Mouse (Mus musculus) brown adipose tissue, adult 24 weeks (tissue): ENCODE data around the gene Reep3. TPM values are rescaled to one million over a fixed set of nuclear protein-coding genes. Genes with fewer than 3 reads are reported as not detected.
A peak's percentile ranks its signal among the peaks of the same experiment; 100 is the strongest.
"Not testable (repeated sequence)": the region's sequence is repeated elsewhere in the genome, so short reads cannot be mapped to it uniquely, and the experiment has no call there.

Experiments
- H3K27ac ChIP-seq: fragments of 200-500 bp; replicated peaks from 2 replicates; pipeline ENCODE4 v1.5.1; 2012; ENCODE audit warnings: low read depth, mild to moderate bottlenecking, low read length
- H3K4me1 ChIP-seq: fragments of 200-500 bp; 2 replicates; pipeline ENCODE4 v1.6.1; 2012; ENCODE audit warnings: low read length, mixed read lengths; ENCODE audit not compliant: control insufficient read depth, insufficient read depth, insufficient read length
- H3K4me3 ChIP-seq: fragments of 200-500 bp; 2 replicates; pipeline ENCODE4 v1.5.1; 2012; ENCODE audit warnings: low read depth, mild to moderate bottlenecking, low read length, moderate library complexity; ENCODE audit not compliant: insufficient read depth
- polyA plus RNA-seq: library from polyadenylated mRNA; stranded (reverse); fragments of >200 nt; gene quantifications from 2 replicates; pipeline ENCODE4 v1.2.4, GENCODE M21; 2012; ENCODE audit not compliant: missing spikeins, insufficient read depth, insufficient read length

Reep3 gene
- polyA plus RNA-seq, 1 experiment = 42.6 TPM

DNA sequence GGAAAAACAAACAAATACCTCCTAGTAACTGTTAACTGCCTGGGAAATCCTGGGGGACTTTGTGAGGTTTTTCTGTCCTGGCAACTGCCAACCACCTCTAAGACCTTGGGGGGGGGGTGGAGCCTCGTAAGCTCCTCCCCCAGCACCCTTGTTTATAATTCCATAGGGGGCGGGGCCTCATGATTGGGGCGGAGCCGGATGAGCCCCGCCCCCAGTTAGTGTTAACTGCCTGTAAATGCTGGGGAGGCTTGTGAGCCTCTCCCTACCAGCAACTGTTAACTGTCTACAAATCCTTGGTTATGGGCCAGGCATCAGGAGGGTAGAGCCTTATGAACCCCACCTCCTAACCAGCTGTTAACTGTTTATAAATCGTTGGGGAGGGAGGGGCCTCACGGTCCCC lies 22.5 kb upstream of the Reep3 start:
- Histone ChIP-seq H3K27ac (no peak overlapping the region), H3K4me3 (no peak overlapping the region), H3K4me1 (peaks cover 20% of the 10 kb centered on the region)

DNA sequence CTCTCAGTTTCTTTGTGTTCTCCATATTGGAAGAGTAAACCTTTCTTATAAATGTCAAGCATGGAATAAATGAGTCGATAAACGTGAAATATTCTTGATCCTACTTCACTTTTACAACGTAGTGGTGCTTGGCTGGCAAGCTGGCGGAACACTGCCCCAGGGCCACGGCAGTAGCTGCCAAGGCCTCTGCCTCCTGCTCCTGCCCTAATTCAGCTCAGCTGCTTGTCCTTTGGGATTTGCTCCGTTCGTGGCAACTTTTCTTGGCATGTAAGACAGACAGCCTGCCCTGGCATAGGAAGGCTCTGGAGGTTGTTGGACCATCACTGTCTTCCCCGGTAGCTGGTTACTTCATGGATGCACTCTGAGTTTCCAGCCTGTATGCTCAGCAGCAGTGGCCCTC lies 19.5 kb upstream of the Reep3 start:
- Histone ChIP-seq H3K4me3 (no peak overlapping the region), H3K4me1 (peaks cover 31% of the 10 kb centered on the region), H3K27ac (no peak overlapping the region)

DNA sequence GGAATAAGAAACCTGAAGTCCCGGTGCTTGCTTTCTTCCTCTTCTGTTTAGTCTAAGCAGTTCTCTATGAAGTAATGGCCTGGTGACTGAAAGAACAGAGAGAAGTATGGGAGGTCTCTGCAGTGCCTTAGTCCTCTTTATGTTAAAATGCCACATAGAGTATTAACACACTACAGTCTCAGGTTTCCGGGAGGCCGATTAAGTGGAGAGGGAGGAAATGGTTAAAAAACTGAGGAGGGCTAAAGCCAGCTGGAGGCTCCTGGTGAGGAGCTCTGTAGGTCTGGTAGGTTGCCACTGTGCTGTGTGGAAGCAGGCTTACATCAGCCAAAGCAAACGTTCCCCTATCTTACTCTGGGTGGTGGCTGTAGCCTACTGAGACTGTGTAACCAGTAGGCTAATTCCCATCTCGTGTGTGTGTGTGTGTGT lies 18.9 kb upstream of the Reep3 start:
- Histone ChIP-seq H3K4me3 (no peak overlapping the region), H3K27ac (peak overlapping the region; percentile 39), H3K4me1 (peaks cover 34% of the 10 kb centered on the region)

DNA sequence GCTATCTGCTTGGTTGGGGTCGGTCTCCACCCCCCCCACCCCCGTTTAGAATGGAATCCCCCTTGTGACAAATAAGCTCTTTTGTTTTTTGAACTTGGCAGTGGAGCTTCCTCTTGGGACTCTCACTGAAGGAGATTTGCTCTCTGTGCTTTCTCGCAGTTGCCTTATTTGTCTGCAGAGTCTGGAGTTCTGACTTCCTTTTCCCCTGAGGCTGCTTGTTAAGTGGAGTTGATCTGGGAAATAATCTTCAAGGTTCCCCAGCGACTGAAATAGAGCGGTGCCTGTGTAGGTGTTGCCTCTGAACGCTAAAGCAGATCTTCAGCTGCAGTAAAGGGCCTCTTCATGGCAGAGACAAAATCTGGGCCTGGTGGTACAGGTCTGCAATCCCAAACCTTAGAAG lies 18.4 kb upstream of the Reep3 start:
- H3K4me1 ChIP-seq = peaks cover 32% of the 10 kb centered on the region
- H3K27ac ChIP-seq = peak overlapping the region; percentile 77

GRCm38 (mm10) chr10:67113833-67114232 lies 17.1 kb upstream of the Reep3 start:
- Histone ChIP-seq H3K4me1 (peaks cover 32% of the 10 kb centered on the region), H3K27ac (no peak overlapping the region; the same call in 1 of the 2 replicates), H3K4me3 (no peak overlapping the region)

More for the DNA sequence above, 18.4 kb upstream of the Reep3 start:
- no peak overlapping the region for H3K4me3 ChIP-seq

DNA sequence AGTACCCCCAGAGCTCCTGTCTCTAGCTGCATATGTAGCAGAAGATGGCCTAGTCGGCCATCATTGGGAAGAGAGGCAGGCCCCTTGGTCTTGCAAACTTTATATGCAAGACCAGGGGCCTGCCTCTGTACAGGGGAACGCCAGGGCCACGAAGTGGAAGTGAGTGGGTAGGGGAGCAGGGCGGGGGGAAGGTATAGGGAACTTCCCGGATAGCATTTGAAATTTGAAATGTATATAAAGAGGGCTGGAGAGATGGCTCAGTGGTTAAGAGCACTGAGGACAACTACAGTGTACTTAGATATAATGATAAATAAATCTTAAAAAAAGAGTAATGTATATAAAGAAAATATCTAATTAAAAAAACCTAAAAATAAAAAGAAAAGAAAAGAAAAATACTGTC lies 16.2 kb upstream of the Reep3 start:
- peaks cover 29% of the 10 kb centered on the region for H3K4me1 ChIP-seq
- not testable (repeated sequence) for H3K4me3 ChIP-seq, H3K27ac ChIP-seq

GRCm38 (mm10) chr10:67111799-67112177 lies 15.0 kb upstream of the Reep3 start:
- Histone ChIP-seq H3K4me3 (no peak overlapping the region), H3K4me1 (peaks cover 34% of the 10 kb centered on the region), H3K27ac (no peak overlapping the region)

GRCm38 (mm10) chr10:67111044-67111798 lies 14.5 kb upstream of the Reep3 start:
- no peak overlapping the region for H3K4me3 ChIP-seq
- peaks cover 40% of the 10 kb centered on the region for H3K4me1 ChIP-seq
- no peak overlapping the region for H3K27ac ChIP-seq

DNA sequence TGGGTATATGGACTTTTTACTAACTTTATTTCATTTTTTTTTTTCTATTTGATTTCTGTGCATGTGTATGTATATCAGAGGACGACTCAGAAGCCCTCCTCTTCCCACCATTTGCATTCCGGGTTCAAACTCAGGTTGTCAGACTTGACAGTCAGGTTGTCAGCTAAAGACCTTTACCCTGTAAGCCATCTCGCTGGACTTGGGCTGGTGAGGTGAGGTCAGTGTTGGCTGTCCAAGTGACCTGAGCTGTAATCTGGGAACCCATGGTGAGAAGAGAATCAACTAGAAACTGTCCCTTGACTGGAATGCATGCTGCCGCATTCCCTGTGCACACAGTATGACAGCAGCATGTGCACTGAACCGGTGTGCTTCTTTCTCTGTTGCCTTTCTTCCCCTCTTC lies 12.9 kb upstream of the Reep3 start:
- Histone ChIP-seq H3K4me1 (peaks cover 45% of the 10 kb centered on the region), H3K27ac (no peak overlapping the region), H3K4me3 (no peak overlapping the region)

- Histone ChIP-seq H3K4me3 (no peak overlapping the region), H3K4me1 (peaks cover 54% of the 10 kb centered on the region), H3K27ac (no peak overlapping the region)
Measured at GRCm38 (mm10) chr10:67108096-67108495, 11.4 kb upstream of the Reep3 start.

GRCm38 (mm10) chr10:67107017-67107761 lies 10.4 kb upstream of the Reep3 start:
- Histone ChIP-seq H3K27ac (no peak overlapping the region), H3K4me3 (no peak overlapping the region), H3K4me1 (peaks cover 61% of the 10 kb centered on the region)

DNA sequence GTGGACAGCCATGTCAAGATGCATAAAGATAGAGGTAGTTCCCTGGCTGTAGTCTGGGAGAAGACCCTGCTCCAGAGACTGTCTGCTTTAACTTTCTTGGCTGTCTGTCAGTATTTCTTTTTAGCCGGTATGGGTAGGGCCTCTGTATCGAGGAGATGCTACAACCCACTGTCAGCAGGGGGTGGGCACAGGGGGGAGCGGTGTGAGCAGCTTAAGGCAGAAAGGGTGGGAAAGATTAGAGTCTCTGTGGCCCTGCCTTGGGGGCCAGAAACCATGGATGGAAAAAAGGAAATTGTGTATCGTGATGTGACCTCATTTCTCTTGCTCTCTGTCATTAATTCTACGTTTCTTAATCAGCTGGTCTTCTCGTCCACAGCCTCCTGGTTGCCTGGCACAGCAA lies 9.7 kb upstream of the Reep3 start:
- no peak overlapping the region for H3K4me3 ChIP-seq
- no peak overlapping the region for H3K27ac ChIP-seq
- peaks cover 60% of the 10 kb centered on the region for H3K4me1 ChIP-seq

DNA sequence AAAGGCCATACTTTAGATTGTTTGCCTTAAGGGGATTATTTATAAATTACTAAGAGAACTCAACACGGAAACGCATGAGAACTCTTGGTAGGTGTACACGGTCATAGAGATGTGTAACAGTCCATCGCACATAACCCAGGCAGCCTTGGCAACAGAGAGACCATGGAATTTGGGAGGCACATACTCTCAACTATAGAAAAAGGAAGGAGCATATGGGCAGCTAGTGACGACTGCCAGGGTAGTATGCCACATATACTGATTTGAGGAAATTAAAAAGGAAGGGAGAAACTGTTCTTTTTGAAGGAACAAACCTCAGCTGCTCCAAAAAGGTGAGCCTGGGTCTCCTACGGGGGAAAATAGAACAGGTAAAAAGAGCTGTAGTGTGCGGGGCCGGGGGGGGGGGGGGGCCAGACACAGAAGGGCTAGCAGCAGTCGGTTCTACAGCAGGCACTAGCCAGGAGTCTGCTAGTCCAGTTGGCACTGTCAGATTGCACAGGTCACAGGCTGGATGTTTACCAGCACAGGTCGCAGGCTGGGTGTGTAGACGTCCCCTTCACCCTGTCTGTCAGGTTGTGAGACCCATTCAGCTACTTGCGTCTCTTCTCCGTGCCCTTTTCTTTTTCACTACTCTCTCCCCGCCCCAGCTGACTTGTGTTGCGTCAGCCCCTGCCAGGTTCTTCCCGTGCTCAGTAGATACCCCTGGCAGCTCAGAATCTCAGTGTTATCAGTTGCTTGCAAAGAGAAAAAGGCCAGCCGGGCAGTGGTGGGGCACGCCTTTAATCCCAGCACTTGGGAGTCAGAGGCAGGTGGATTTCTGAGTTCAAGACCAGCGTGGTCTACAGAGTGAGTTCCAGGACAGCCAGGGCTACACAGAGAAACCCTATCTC lies 8.8 kb upstream of the Reep3 start:
- Histone ChIP-seq H3K27ac (no peak overlapping the region), H3K4me3 (no peak overlapping the region), H3K4me1 (peaks cover 57% of the 10 kb centered on the region)

DNA sequence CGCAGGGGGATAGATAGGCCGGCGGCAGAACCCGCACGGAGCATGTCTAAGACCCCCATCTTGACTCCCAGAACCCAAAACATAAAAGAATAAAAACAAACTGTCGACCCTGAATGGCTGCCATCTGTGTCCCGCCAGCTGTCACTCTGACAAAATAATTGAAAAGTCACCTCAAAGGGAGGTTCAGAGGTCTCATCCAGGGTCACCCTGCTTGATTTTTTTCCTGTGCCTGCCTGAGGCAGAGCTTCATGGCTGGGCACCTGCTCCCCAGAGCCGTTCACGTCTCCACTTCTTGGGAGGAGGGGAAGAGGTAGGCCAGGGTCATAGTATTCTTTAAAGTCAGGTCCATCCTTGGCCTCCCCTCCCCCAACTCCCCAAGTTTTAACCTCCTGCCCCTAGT lies 7.8 kb upstream of the Reep3 start:
- H3K27ac ChIP-seq = no peak overlapping the region; the same call in 1 of the 2 replicates
- H3K4me1 ChIP-seq = peaks cover 59% of the 10 kb centered on the region
- no peak overlapping the region for H3K4me3 ChIP-seq

GRCm38 (mm10) chr10:67100831-67101251 lies 4.1 kb upstream of the Reep3 start:
- H3K4me1 ChIP-seq = peaks cover 61% of the 10 kb centered on the region

More at GRCm38 (mm10) chr10:67100831-67101251, 4.1 kb upstream of the Reep3 start:
- no peak overlapping the region for H3K4me3 ChIP-seq
- no peak overlapping the region for H3K27ac ChIP-seq
